In the genomic region with DNA sequence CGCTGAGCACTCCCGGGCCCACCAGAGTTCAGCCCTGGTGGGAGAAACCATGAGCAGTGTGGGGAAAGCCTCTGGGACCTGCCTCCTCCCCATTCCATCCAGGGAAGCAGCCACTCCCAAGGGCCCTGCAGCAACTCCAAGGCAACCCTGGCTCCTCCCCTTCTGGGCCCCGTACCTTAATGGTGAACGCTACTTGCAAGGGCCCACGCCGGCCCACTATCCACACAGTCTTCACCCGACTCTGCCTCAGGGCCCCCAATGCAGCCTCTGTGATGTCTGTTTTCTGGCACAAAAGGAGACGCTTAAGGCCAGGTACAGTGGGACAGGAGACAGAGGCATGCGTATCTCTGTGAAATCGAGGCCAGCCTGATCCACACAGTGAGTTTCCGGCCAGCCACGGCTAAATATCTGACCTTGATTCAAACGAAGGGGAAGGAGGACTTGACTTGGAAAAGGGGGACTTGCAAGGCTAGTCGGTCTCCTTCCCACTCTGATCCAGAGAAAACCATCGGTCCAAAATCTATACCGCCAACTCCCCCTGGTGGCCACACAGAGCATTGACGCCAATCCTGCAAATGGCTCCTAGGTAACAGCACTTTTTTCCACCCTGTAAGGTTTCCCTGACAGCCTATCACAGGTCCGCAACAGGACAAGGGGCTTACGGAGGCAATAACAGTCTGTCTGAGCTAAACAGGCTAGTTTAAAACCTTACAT, we compare ENCODE assay signal across 8 mouse cellular contexts. TPM values are rescaled to one million over a fixed set of nuclear protein-coding genes. Genes with fewer than 3 reads are reported as not detected.
A peak's percentile ranks its signal among the peaks of the same experiment; 100 is the strongest.
DNase-seq lines count a peak whose midpoint lies in the region; ATAC-seq and TF ChIP-seq lines count a peak whose summit lies in the region.

No protein-coding gene starts in this region.

- ATAC-seq in common myeloid progenitor, adult 5-6 weeks (replicated peaks; ENCODE audit: low read depth, poor library complexity, severe bottlenecking) = peak; percentile 58
- peak; percentile 25; the same call in 1 of the 2 replicates for ATAC-seq in neural tube, embryonic 14.5 days (ENCODE audit: low read depth)

- H3K9ac ChIP-seq in liver, adult 2 months (ENCODE audit: low read depth, low read length) = no peak overlapping the region
- no peak overlapping the region for H3K9ac ChIP-seq in neural tube, embryonic 14.5 days (replicated peaks; ENCODE audit: low read depth, low read length)

- intact Hi-C loops in gastrocnemius, adult 2 months (cut with DNase I) = loop anchor here (1.0 to 10.0 kb wide), 3 partner anchors 68 to 186 kb away; no protein-coding TSS in a partner anchor

- H3K9me3 ChIP-seq in neural tube, embryonic 14.5 days (ENCODE audit: control insufficient read depth, low read length) = no peaks in the 10 kb centered on the region

- no peaks in the 10 kb centered on the region; the same call in 1 of the 2 replicates for H3K4me1 ChIP-seq in liver, adult 2 months (ENCODE audit: control insufficient read depth, insufficient read depth, low read length)
- peaks cover 5% of the 10 kb centered on the region for H3K4me1 ChIP-seq in neural tube, embryonic 14.5 days (ENCODE audit: control insufficient read depth, insufficient read depth, low read length)

- no peaks in the 10 kb centered on the region for H3K36me3 ChIP-seq in liver, adult 2 months (ENCODE audit: control insufficient read depth, insufficient read depth, low read length)
- H3K36me3 ChIP-seq in neural tube, embryonic 14.5 days (ENCODE audit: control insufficient read depth, insufficient read depth, low read length) = peaks cover 10% of the 10 kb centered on the region

- peak; percentile 98 for TF ChIP-seq CTCF in gastrocnemius, adult 2 months (IDR thresholded peaks at IDR 0.05)
- TF ChIP-seq CTCF in liver, adult 2 months (IDR thresholded peaks at IDR 0.05; ENCODE audit: low read depth, low read length) = peak; percentile 84

- no peak overlapping the region for H3K4me2 ChIP-seq in neural tube, embryonic 14.5 days (ENCODE audit: low read depth, low read length)

- peaks cover 12% of the 10 kb centered on the region for H3K27me3 ChIP-seq in liver, adult 2 months (ENCODE audit: control insufficient read depth, insufficient read depth, low read length)
- H3K27me3 ChIP-seq in neural tube, embryonic 14.5 days (ENCODE audit: control insufficient read depth, insufficient read depth, low read length) = peaks cover 32% of the 10 kb centered on the region

- no peaks in the 10 kb centered on the region for H3K79me2 ChIP-seq in liver, adult 2 months (ENCODE audit: control insufficient read depth, insufficient read depth, low read length)

- WGBS in liver, adult 2 months = 42% methylated on average over 19 of the region's 19 CpGs
- WGBS in neural tube, embryonic 14.5 days = 36% methylated on average over 19 of the region's 19 CpGs

- peak; percentile 56 to 76 for DNase-seq in urinary bladder, adult 18-20 months (ENCODE audit: low spot score in 2 of 2)
- no peak for DNase-seq in urinary bladder, postnatal 10 days (ENCODE audit: low spot score)
- DNase-seq in gastrocnemius, adult 2 months = peak; percentile 82
- DNase-seq in kidney, adult 9 months = peak; percentile 84
- DNase-seq in liver, adult 2 months (ENCODE audit: extremely low read depth, low read depth, low spot score) = no peak
- peak; percentile 63 for DNase-seq in testis, postnatal 14 days (ENCODE audit: low spot score)

- no peak overlapping the region for H3K27ac ChIP-seq in gastrocnemius, adult 2 months
- H3K27ac ChIP-seq in liver, adult 2 months (replicated peaks; ENCODE audit: insufficient read depth, low read depth, low read length) = no peak overlapping the region
- no peak overlapping the region for H3K27ac ChIP-seq in neural tube, embryonic 14.5 days (ENCODE audit: low read depth, low read length)

- no peak for TF ChIP-seq POLR2A in liver, adult 2 months (IDR thresholded peaks at IDR 0.05; ENCODE audit: extremely low read depth, insufficient read depth, low read length)

- no peak overlapping the region for H3K4me3 ChIP-seq in gastrocnemius, adult 2 months
- no peak overlapping the region for H3K4me3 ChIP-seq in liver, adult 2 months (ENCODE audit: insufficient read depth, low read depth, low read length)
- H3K4me3 ChIP-seq in neural tube, embryonic 14.5 days (ENCODE audit: low read depth, low read length) = no peak overlapping the region

RNA-seq across cellular contexts. Expression of gene Grin2c, which starts 3.3 kb away (rescaled TPM):
- total RNA-seq in common myeloid progenitor, adult 5-6 weeks (2017) = not detected in 2 replicates
- total RNA-seq in gastrocnemius, adult 2 months (2021) = under 1 TPM in 1 of 2 experiments, not detected in 1; 0.06 TPM
- total RNA-seq in liver, adult 2 months (2014; rRNA removed) = under 0.01 TPM in 1 of 2 replicates, not detected in the other
- polyA plus RNA-seq in liver, adult 2 months (2012; rRNA removed) = 0.05 and 0.07 TPM in 2 replicates
- 0.24 and 0.45 TPM in 2 replicates for polyA plus RNA-seq in neural tube, embryonic 14.5 days (2014; fragmentation: Nextera tagmentation; extraction: Ambion mirVana)

RNA-seq across cellular contexts. Expression of gene Fdxr, which starts 6.5 kb away (rescaled TPM):
- total RNA-seq in common myeloid progenitor, adult 5-6 weeks (2017) = 21.5 and 29.1 TPM in 2 replicates
- 1 to 10 TPM; 2.9 to 4.4 TPM for total RNA-seq in gastrocnemius, adult 2 months (2021)
- total RNA-seq in liver, adult 2 months (2014; rRNA removed) = 13.7 and 15.8 TPM in 2 replicates
- polyA plus RNA-seq in liver, adult 2 months (2012; rRNA removed) = 28.3 and 28.4 TPM in 2 replicates
- 12.5 and 14.6 TPM in 2 replicates for polyA plus RNA-seq in neural tube, embryonic 14.5 days (2014; fragmentation: Nextera tagmentation; extraction: Ambion mirVana)

RNA-seq across cellular contexts. Expression of gene Fads6, which starts 27.2 kb away (rescaled TPM):
- total RNA-seq in common myeloid progenitor, adult 5-6 weeks (2017) = 0.73 and 1.6 TPM in 2 replicates
- total RNA-seq in gastrocnemius, adult 2 months (2021) = 1 to 10 TPM; 2.4 to 5.4 TPM
- 56.1 and 78.8 TPM in 2 replicates for total RNA-seq in liver, adult 2 months (2014; rRNA removed)
- 55.3 and 66.0 TPM in 2 replicates for polyA plus RNA-seq in liver, adult 2 months (2012; rRNA removed)
- 1.4 and 1.9 TPM in 2 replicates for polyA plus RNA-seq in neural tube, embryonic 14.5 days (2014; fragmentation: Nextera tagmentation; extraction: Ambion mirVana)

RNA-seq across cellular contexts. Expression of gene Otop2, which starts 36.7 kb away (rescaled TPM):
- total RNA-seq in common myeloid progenitor, adult 5-6 weeks (2017) = not detected in 2 replicates
- total RNA-seq in gastrocnemius, adult 2 months (2021) = not detected
- total RNA-seq in liver, adult 2 months (2014; rRNA removed) = not detected in 2 replicates
- not detected in 2 replicates for polyA plus RNA-seq in liver, adult 2 months (2012; rRNA removed)
- polyA plus RNA-seq in neural tube, embryonic 14.5 days (2014; fragmentation: Nextera tagmentation; extraction: Ambion mirVana) = 0.12 TPM in 1 of 2 replicates, not detected in the other

RNA-seq across cellular contexts. Expression of gene Ush1g, which starts 51.5 kb away (rescaled TPM):
- not detected in 2 replicates for total RNA-seq in common myeloid progenitor, adult 5-6 weeks (2017)
- total RNA-seq in gastrocnemius, adult 2 months (2021) = under 1 TPM; 0.61 to 0.81 TPM
- total RNA-seq in liver, adult 2 months (2014; rRNA removed) = 0.20 and 0.28 TPM in 2 replicates
- 0.26 and 0.50 TPM in 2 replicates for polyA plus RNA-seq in liver, adult 2 months (2012; rRNA removed)
- polyA plus RNA-seq in neural tube, embryonic 14.5 days (2014; fragmentation: Nextera tagmentation; extraction: Ambion mirVana) = 0.13 and 0.16 TPM in 2 replicates

Comparison
In these comparisons a context has a peak if more than half of its experiments do, and no peak if none do; other contexts are left out.
1. DNase-seq: peak in urinary bladder, adult 18-20 months (2 of 2), gastrocnemius, adult 2 months (single experiment), kidney, adult 9 months (single experiment) and testis, postnatal 14 days (single experiment); none in urinary bladder, postnatal 10 days (single experiment) and liver, adult 2 months (single experiment).